Mouse (Mus musculus): ENCODE measurements around the gene P4ha1. TPM values are rescaled to one million over a fixed set of nuclear protein-coding genes. Genes with fewer than 3 reads are reported as not detected.

The P4ha1 gene
- polyA plus RNA-seq, 1 experiment, result 7.1 TPM

- no peak for DNase-seq (ENCODE audit: low read depth in 1 of 2, low spot score in 2 of 2)
These were observed 31.0 kb downstream of the P4ha1 start for GRCm38 (mm10) chr10:59354120-59354519.

GRCm38 (mm10) chr10:59355020-59355419 is 31.9 kb downstream of the P4ha1 start:
- H3K36me3 ChIP-seq (ENCODE audit: control insufficient read depth, insufficient read depth, low read length), result peaks cover 15% of the 10 kb centered on the region
- H3K27me3 ChIP-seq (ENCODE audit: control insufficient read depth, insufficient read depth, low read length), result no peaks in the 10 kb centered on the region
- 90% methylated on average over 8 of the region's 8 CpGs for WGBS

More at GRCm38 (mm10) chr10:59354120-59354519, 31.0 kb downstream of the P4ha1 start:
- H3K4me1 ChIP-seq (ENCODE audit: control insufficient read depth, insufficient read depth, insufficient read length), result no peaks in the 10 kb centered on the region
- no peaks in the 10 kb centered on the region for H3K27me3 ChIP-seq (ENCODE audit: control insufficient read depth, insufficient read depth, low read length)
- peaks cover 15% of the 10 kb centered on the region for H3K36me3 ChIP-seq (ENCODE audit: control insufficient read depth, insufficient read depth, low read length)
- 95% methylated on average over 12 of the region's 12 CpGs for whole genome bisulfite sequencing
- TF ChIP-seq POLR2A (IDR thresholded peaks at IDR 0.05; ENCODE audit: low read depth, low read length), result no peak
- TF ChIP-seq CTCF (IDR thresholded peaks at IDR 0.05; ENCODE audit: extremely low read depth, insufficient read depth, insufficient read length, insufficient replicate concordance), result no peak
- H3K27ac ChIP-seq (ENCODE audit: insufficient read depth, low read length), result no peak overlapping the region
- H3K4me3 ChIP-seq (ENCODE audit: extremely low read depth, insufficient read depth, insufficient read length), result no peak overlapping the region

GRCm38 (mm10) chr10:59358744-59359143 is 35.6 kb downstream of the P4ha1 start:
- Histone ChIP-seq H3K27me3 (ENCODE audit: control insufficient read depth, insufficient read depth, low read length) (no peaks in the 10 kb centered on the region), H3K36me3 (ENCODE audit: control insufficient read depth, insufficient read depth, low read length) (peaks cover 16% of the 10 kb centered on the region), H3K4me3 (ENCODE audit: extremely low read depth, insufficient read depth, insufficient read length) (no peak overlapping the region), H3K4me1 (ENCODE audit: control insufficient read depth, insufficient read depth, insufficient read length) (no peaks in the 10 kb centered on the region), H3K27ac (ENCODE audit: insufficient read depth, low read length) (no peak overlapping the region)
- DNase-seq (ENCODE audit: low read depth in 1 of 2, low spot score in 2 of 2), result no peak
- TF ChIP-seq CTCF (IDR thresholded peaks at IDR 0.05; ENCODE audit: extremely low read depth, insufficient read depth, insufficient read length, insufficient replicate concordance) (no peak), POLR2A (IDR thresholded peaks at IDR 0.05; ENCODE audit: low read depth, low read length) (no peak)
- whole genome bisulfite sequencing, result 84% methylated on average over 4 of the region's 4 CpGs

More at GRCm38 (mm10) chr10:59355020-59355419, 31.9 kb downstream of the P4ha1 start:
- no peak for TF ChIP-seq POLR2A (IDR thresholded peaks at IDR 0.05; ENCODE audit: low read depth, low read length)
- no peak for TF ChIP-seq CTCF (IDR thresholded peaks at IDR 0.05; ENCODE audit: extremely low read depth, insufficient read depth, insufficient read length, insufficient replicate concordance)
- Histone ChIP-seq H3K4me1 (ENCODE audit: control insufficient read depth, insufficient read depth, insufficient read length) (no peaks in the 10 kb centered on the region), H3K27ac (ENCODE audit: insufficient read depth, low read length) (no peak overlapping the region), H3K4me3 (ENCODE audit: extremely low read depth, insufficient read depth, insufficient read length) (no peak overlapping the region)
- DNase-seq (ENCODE audit: low read depth in 1 of 2, low spot score in 2 of 2), result no peak

DNA sequence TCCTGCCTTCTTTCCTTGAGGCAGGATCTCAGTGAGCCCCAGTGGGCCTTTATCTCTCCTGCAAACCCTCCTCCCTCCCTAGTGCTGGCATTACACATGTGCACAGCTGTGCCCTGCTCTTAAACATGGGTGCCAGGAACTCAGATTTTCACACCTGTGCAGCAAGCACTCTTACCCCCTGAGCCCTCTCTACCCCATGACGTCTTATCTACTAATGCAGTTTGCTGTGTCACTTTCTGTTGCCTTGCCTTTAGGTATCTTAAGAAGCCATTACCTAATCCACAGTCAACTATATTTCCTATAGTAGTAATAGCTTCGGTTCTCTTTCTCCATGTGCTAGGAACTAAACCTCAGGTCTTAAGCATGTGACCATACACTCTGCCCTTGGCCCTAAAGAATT is 40.1 kb downstream of the P4ha1 start:
- DNase-seq (ENCODE audit: low read depth in 1 of 2, low spot score in 2 of 2), result no peak
- H3K27ac ChIP-seq (ENCODE audit: insufficient read depth, low read length), result no peak overlapping the region
- no peak overlapping the region for H3K4me3 ChIP-seq (ENCODE audit: extremely low read depth, insufficient read depth, insufficient read length)
- TF ChIP-seq CTCF (IDR thresholded peaks at IDR 0.05; ENCODE audit: extremely low read depth, insufficient read depth, insufficient read length, insufficient replicate concordance), result no peak
- TF ChIP-seq POLR2A (IDR thresholded peaks at IDR 0.05; ENCODE audit: low read depth, low read length), result no peak
- WGBS, result 83% methylated on average over 2 of the region's 2 CpGs
- peaks cover 18% of the 10 kb centered on the region for H3K36me3 ChIP-seq (ENCODE audit: control insufficient read depth, insufficient read depth, low read length)
- H3K27me3 ChIP-seq (ENCODE audit: control insufficient read depth, insufficient read depth, low read length), result no peaks in the 10 kb centered on the region
- no peaks in the 10 kb centered on the region for H3K4me1 ChIP-seq (ENCODE audit: control insufficient read depth, insufficient read depth, insufficient read length)

DNA sequence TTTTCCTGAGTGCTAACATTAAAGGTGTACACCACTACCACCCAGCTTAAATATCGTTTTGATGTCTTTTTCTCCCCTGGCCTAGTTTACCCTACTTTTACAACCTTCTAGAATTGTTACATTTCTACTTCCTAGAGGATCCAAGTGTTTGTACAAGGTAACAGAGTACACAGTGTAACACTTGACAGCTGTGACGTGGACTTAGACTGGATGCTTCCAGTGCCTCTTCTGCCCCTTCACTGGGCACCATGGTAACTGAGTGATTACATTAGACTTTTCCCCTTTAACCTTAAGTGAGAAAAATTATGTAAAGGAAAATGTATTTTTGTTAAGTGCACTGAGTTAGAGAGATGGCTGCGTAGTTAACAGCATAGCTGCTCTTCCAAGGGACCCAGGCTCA is 41.5 kb downstream of the P4ha1 start:
- no peaks in the 10 kb centered on the region for H3K27me3 ChIP-seq (ENCODE audit: control insufficient read depth, insufficient read depth, low read length)
- no peak overlapping the region for H3K27ac ChIP-seq (ENCODE audit: insufficient read depth, low read length)
- no peaks in the 10 kb centered on the region for H3K4me1 ChIP-seq (ENCODE audit: control insufficient read depth, insufficient read depth, insufficient read length)
- DNase-seq (ENCODE audit: low read depth in 1 of 2, low spot score in 2 of 2), result no peak
- 91% methylated on average over 3 of the region's 3 CpGs for WGBS
- TF ChIP-seq CTCF (IDR thresholded peaks at IDR 0.05; ENCODE audit: extremely low read depth, insufficient read depth, insufficient read length, insufficient replicate concordance) (no peak), POLR2A (IDR thresholded peaks at IDR 0.05; ENCODE audit: low read depth, low read length) (no peak)
- peaks cover 19% of the 10 kb centered on the region for H3K36me3 ChIP-seq (ENCODE audit: control insufficient read depth, insufficient read depth, low read length)
- H3K4me3 ChIP-seq (ENCODE audit: extremely low read depth, insufficient read depth, insufficient read length), result no peak overlapping the region

DNA sequence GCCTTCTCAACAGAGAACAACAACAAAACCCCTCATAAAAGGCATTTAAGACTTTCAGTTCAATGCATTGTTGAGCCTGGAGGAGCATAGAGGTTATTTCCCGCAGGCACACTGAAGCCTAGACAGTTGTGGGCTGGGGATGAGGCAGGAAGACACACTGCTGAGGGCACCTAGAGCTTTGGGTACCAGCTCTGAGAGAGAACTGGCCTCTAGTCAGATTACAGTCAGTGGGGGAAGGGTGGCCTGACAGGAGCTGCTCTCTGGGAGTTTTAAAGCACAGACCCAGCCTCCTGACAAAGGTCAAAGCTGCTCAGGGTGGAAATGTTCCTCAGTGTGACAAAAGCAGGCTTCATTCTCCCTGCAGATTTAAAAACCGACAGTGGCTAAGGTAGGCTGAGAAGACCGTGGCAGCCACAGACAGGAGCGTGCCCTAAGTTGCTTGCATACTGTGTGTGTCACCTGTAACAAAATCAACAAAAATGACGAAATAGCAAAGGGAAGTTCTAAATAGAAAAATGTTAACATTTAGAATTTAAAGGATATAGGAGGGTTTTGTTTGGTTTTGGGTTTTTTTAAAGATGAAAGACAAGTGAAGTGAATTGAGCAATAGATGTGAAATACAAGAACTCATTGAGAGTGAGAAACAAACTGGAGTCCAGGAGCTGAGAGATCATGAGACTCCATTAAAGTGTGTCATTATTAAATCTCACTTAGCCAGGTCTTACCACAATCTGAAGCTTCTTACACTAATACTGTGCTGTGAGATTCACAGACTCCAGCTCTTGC is 42.9 kb downstream of the P4ha1 start:
- Histone ChIP-seq H3K36me3 (ENCODE audit: control insufficient read depth, insufficient read depth, low read length) (peaks cover 27% of the 10 kb centered on the region), H3K4me1 (ENCODE audit: control insufficient read depth, insufficient read depth, insufficient read length) (no peaks in the 10 kb centered on the region), H3K4me3 (ENCODE audit: extremely low read depth, insufficient read depth, insufficient read length) (no peak overlapping the region), H3K27ac (ENCODE audit: insufficient read depth, low read length) (no peak overlapping the region), H3K27me3 (ENCODE audit: control insufficient read depth, insufficient read depth, low read length) (no peaks in the 10 kb centered on the region)
- no peak for TF ChIP-seq CTCF (IDR thresholded peaks at IDR 0.05; ENCODE audit: extremely low read depth, insufficient read depth, insufficient read length, insufficient replicate concordance)
- no peak for TF ChIP-seq POLR2A (IDR thresholded peaks at IDR 0.05; ENCODE audit: low read depth, low read length)
- no peak for DNase-seq (ENCODE audit: low read depth in 1 of 2, low spot score in 2 of 2)
- 92% methylated on average over 5 of the region's 5 CpGs for WGBS

- Histone ChIP-seq H3K27me3 (ENCODE audit: control insufficient read depth, insufficient read depth, low read length) (no peaks in the 10 kb centered on the region), H3K36me3 (ENCODE audit: control insufficient read depth, insufficient read depth, low read length) (peaks cover 29% of the 10 kb centered on the region), H3K4me3 (ENCODE audit: extremely low read depth, insufficient read depth, insufficient read length) (no peak overlapping the region), H3K4me1 (ENCODE audit: control insufficient read depth, insufficient read depth, insufficient read length) (no peaks in the 10 kb centered on the region), H3K27ac (ENCODE audit: insufficient read depth, low read length) (no peak overlapping the region)
- 97% methylated on average over 4 of the region's 4 CpGs for WGBS
- DNase-seq (ENCODE audit: low read depth in 1 of 2, low spot score in 2 of 2), result no peak
- TF ChIP-seq CTCF (IDR thresholded peaks at IDR 0.05; ENCODE audit: extremely low read depth, insufficient read depth, insufficient read length, insufficient replicate concordance) (no peak), POLR2A (IDR thresholded peaks at IDR 0.05; ENCODE audit: low read depth, low read length) (no peak)
These were observed 43.6 kb downstream of the P4ha1 start for GRCm38 (mm10) chr10:59366746-59367145.

Data from spleen, adult 2 months (tissue).